Mouse (Mus musculus) E14TG2a.4 (cell line): ENCODE measurements at regions not wholly inside any gene's neighbourhood (a gene's known extent, or its start where the extent isn't known, plus 50 kb on each side); places are given as distances from the start of the nearest gene placed in this dataset.
"Not testable (repeated sequence)": the region's sequence is repeated elsewhere in the genome, so short reads cannot be mapped to it uniquely, and the experiment has no call there.

Experiments
- H3K27me3 ChIP-seq: 2 replicates; pipeline ENCODE4 v1.6.1; 2014; ENCODE audit warnings: low read length, control low read depth; ENCODE audit not compliant: insufficient read depth
- H3K36me3 ChIP-seq: 2 replicates; pipeline ENCODE4 v1.6.1; 2014; ENCODE audit warnings: low read length, control low read depth; ENCODE audit not compliant: insufficient read depth
- H3K4me1 ChIP-seq: replicated peaks from 2 replicates; pipeline ENCODE4 v1.6.1; 2014; ENCODE audit warnings: low read depth, low read length, control low read depth
- H3K4me3 ChIP-seq: replicated peaks from 2 replicates; pipeline ENCODE4 v1.5.1; 2014; ENCODE audit warnings: mild to moderate bottlenecking, low read length
- H3K9me3 ChIP-seq: 2 replicates; pipeline ENCODE4 v1.6.1; 2014; ENCODE audit warnings: low read length, control low read depth
- CTCF ChIP-seq: conservative IDR thresholded peaks from 2 replicates; pipeline ENCODE4 v1.5.1; 2014; ENCODE audit warnings: low read length
- NANOG ChIP-seq: IDR thresholded peaks from 2 replicates; pipeline ENCODE4 v1.6.1; 2014; ENCODE audit warnings: borderline replicate concordance, low read length, mixed read lengths
- POU5F1 ChIP-seq: IDR thresholded peaks from 2 replicates; pipeline ENCODE4 v1.6.1; 2014; ENCODE audit warnings: low read length, borderline replicate concordance

DNA sequence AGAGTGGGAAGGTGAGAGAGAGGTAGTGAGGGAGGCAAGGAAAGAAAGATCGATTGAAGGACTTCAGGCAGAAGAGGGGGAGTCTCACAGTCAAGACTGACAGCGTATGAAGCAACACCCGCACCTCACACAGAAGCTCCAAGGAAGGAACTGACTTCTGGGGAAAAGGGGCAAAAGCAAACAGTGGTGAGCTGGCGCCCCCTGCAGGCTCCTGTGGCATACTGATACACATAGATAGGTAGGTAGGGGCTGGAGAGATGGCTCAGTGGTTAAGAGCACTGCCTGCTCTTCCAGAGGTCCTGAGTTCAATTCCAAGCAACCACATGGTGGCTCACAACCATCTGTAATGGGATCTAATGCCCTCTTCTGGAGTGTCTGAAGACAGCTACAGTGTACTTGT, 183.0 kb downstream of the Prdm2 start:
- not testable (repeated sequence) for H3K4me3 ChIP-seq, H3K36me3 ChIP-seq, H3K9me3 ChIP-seq, H3K27me3 ChIP-seq, H3K4me1 ChIP-seq
- peak; percentile 25; the same call in 1 of the 2 replicates for TF ChIP-seq CTCF

DNA sequence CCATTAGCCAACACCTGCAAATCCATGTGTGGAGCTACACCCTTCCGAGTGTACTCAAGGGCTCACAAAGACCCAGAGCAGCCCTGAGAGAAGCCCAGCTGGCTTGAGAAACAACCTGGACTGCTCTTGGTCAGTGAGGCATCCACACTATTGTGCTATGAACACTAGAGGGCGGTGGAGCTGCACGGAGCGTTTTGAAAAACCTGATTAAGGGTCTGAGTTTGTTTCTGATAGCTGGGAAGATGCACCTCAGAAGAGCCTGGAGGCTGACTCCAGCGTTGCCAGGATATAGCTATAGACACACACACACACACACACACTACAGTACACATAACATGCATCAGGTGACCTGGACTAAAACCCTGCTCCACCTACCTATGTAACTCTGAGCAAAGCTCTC, 185.5 kb downstream of the Prdm2 start:
- Histone ChIP-seq H3K4me3 (no peak overlapping the region), H3K9me3 (no peaks in the 10 kb centered on the region), H3K36me3 (no peaks in the 10 kb centered on the region), H3K4me1 (no peaks in the 10 kb centered on the region), H3K27me3 (no peaks in the 10 kb centered on the region)
- peak; percentile 68 for TF ChIP-seq CTCF
- no peak for TF ChIP-seq POU5F1
- no peak for TF ChIP-seq NANOG

DNA sequence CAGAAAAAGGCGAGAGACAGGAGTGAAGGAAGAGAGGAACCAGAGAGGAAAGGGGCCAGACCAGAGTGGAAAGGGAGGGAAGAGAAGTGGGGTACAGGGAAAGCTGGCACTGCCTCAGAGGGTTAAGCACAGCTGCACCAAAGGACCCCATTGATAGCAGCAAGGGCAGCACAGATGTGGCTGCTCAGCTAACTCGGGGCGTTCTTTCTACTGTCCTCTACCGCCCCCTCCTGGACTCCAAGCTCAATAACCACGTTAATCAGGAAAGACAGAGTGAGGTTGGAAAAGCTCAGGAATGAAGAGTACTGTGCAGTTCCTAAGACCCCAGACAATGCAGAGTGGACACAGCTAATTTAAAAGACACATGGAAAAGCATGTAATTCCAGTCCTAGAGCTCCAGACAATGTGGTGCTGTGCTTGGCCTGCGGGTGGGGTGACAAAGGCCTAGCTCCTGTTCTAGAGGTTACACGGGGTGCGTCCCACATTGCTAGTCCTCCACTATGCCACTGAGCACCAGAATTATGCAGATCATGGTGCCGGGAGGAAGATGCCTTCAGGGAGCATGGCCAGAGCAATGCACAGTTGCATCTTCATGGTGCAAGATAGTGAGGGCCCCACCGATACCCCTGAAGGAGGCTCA, 191.4 kb downstream of the Prdm2 start:
- no peaks in the 10 kb centered on the region for H3K36me3 ChIP-seq
- no peaks in the 10 kb centered on the region for H3K9me3 ChIP-seq
- H3K27me3 ChIP-seq: peaks cover 19% of the 10 kb centered on the region
- H3K4me3 ChIP-seq: no peak overlapping the region
- H3K4me1 ChIP-seq: no peaks in the 10 kb centered on the region
- TF ChIP-seq NANOG (no peak), CTCF (peak; percentile 69)

DNA sequence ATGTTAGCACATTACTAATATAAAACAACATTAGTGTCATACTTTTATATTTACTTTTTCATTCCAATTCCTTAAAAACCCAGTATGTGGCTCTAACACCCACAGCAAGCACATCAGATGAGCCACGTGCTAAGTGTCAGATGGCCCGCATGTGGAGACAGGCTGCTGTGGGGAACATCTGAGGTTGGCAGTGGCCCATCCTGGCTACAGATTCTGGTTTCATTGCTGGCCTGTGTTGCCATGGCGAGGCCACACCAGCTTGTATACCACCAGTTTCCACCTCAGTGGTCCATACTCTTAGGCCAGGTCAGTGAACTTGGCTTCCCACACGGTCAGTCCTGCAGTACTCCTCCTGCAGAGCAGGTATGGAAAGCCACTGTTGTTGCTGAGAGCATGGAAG, 192.1 kb downstream of the Prdm2 start:
- Histone ChIP-seq H3K27me3 (peaks cover 19% of the 10 kb centered on the region), H3K4me1 (no peaks in the 10 kb centered on the region), H3K4me3 (no peak overlapping the region), H3K36me3 (no peaks in the 10 kb centered on the region), H3K9me3 (no peaks in the 10 kb centered on the region)
- TF ChIP-seq POU5F1 (no peak), CTCF (no peak), NANOG (no peak)

DNA sequence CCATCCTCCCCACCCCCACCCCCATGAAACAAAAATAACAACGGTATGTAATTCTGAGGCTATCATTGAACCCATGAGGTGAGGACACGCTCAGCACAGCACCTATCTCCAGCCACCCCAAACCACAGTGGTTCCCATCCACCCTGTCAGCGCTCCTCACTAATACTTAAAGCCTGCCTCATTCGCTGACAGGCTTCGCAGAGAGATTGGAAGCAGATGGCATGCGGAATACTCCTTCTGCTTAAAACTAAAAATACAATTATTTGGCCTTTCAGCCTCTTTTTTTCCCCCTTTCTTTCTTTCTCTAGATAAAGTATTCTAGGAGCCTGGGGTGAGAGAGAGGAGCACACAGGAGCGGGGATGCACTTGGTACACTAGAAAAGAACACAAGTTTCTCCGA, 199.9 kb downstream of the Prdm2 start:
- Histone ChIP-seq H3K4me3 (no peak overlapping the region), H3K36me3 (no peaks in the 10 kb centered on the region), H3K4me1 (no peaks in the 10 kb centered on the region), H3K9me3 (no peaks in the 10 kb centered on the region), H3K27me3 (peaks cover 10% of the 10 kb centered on the region; the same call in 1 of the 2 replicates)
- no peak for TF ChIP-seq CTCF
- TF ChIP-seq NANOG: no peak
- TF ChIP-seq POU5F1: no peak

DNA sequence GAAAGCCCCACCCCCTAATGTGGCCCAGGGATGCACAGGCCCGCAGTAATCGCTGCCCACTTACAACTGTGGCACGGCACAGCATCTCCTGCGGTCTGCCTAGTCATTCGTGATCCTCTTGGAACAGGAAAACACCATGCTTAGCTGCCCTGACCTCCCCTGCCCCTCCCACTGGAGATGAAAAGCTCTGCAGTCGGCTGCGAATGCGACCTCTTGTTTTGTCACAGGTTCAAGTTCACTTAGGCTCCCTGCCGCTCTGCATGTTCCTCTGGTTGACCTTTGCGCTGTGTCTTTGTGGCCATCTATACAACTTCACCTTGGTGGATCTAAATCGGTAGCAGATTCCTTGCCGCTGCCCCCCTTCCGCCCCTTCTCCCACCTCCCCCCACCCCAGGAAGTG, 210.8 kb downstream of the Prdm2 start:
- Histone ChIP-seq H3K4me3 (no peak overlapping the region; the same call in 1 of the 2 replicates), H3K36me3 (no peaks in the 10 kb centered on the region), H3K9me3 (no peaks in the 10 kb centered on the region), H3K4me1 (peaks cover 19% of the 10 kb centered on the region), H3K27me3 (peaks cover 15% of the 10 kb centered on the region; the same call in 1 of the 2 replicates)
- TF ChIP-seq NANOG (no peak), CTCF (no peak), POU5F1 (no peak)

DNA sequence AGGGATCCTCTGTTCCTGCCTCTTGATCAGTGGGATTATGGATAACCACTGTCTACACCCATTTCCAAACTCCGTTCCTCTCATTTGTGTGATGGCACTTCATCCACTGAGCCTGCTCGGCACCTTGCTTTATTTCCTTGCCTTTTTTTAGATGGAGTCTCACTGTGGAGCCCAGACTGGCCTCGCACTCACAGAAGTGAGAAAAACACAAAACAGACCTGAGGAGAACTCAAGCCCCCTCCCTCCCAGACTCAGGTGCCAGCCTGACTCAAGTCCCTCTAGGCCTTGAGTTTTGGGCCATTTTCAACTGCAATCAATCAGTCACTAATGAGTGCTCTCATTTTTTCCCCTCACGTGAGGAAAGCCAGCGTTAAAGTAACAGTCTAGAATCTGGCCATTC, 211.3 kb downstream of the Prdm2 start:
- peaks cover 15% of the 10 kb centered on the region; the same call in 1 of the 2 replicates for H3K27me3 ChIP-seq
- no peak overlapping the region for H3K4me3 ChIP-seq
- H3K36me3 ChIP-seq: no peaks in the 10 kb centered on the region
- H3K9me3 ChIP-seq: no peaks in the 10 kb centered on the region
- TF ChIP-seq CTCF: no peak
- TF ChIP-seq NANOG: no peak
- TF ChIP-seq POU5F1: no peak
- H3K4me1 ChIP-seq: peaks cover 19% of the 10 kb centered on the region

DNA sequence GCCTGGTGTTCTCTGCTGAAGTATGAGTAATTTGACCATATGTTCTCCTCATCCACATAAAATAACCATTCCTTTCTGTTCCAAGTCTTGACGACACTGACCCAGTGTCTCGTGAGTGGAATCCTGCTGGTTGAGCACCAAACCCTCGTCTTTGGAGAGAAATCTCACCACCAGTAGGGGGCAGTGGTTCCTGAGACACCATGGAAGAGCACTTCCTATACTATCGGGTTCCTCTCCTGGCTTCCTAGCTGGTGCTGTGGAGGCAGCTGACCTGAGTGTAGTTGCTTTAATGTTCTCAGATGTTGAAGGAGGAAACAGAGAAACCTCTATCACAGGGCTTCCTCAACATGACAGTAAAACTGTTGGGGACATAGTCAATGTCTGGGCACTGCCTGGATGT, 216.4 kb downstream of the Prdm2 start:
- H3K4me1 ChIP-seq: peaks cover 13% of the 10 kb centered on the region
- H3K36me3 ChIP-seq: no peaks in the 10 kb centered on the region
- peaks cover 9% of the 10 kb centered on the region; the same call in 1 of the 2 replicates for H3K27me3 ChIP-seq
- H3K4me3 ChIP-seq: no peak overlapping the region
- TF ChIP-seq CTCF: no peak
- no peak for TF ChIP-seq POU5F1
- no peak for TF ChIP-seq NANOG
- H3K9me3 ChIP-seq: no peaks in the 10 kb centered on the region

DNA sequence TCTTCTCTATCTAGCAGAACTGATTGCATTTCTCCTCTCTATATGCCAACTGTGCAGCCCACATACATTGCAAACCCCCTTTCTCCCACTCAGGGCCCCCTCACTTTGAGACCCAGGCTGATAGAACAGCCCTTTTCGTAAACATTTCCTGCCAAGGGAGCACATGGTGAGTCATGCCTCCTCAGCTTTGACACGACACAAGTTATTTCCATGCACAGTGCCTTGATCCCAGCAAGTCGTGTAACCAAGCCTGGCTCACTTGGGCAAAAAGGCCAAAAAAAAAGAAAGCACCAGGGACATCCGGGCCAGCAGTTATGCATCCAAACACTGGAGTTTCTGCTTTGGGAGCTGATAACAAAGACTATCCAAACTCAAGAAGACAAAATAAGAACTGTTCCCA, 221.4 kb downstream of the Prdm2 start:
- no peaks in the 10 kb centered on the region for H3K36me3 ChIP-seq
- TF ChIP-seq CTCF: no peak
- no peak for TF ChIP-seq POU5F1
- no peak for TF ChIP-seq NANOG
- peaks cover 8% of the 10 kb centered on the region; the same call in 1 of the 2 replicates for H3K27me3 ChIP-seq
- no peak overlapping the region for H3K4me3 ChIP-seq
- H3K9me3 ChIP-seq: no peaks in the 10 kb centered on the region
- H3K4me1 ChIP-seq: peaks cover 15% of the 10 kb centered on the region; the same call in 1 of the 2 replicates

DNA sequence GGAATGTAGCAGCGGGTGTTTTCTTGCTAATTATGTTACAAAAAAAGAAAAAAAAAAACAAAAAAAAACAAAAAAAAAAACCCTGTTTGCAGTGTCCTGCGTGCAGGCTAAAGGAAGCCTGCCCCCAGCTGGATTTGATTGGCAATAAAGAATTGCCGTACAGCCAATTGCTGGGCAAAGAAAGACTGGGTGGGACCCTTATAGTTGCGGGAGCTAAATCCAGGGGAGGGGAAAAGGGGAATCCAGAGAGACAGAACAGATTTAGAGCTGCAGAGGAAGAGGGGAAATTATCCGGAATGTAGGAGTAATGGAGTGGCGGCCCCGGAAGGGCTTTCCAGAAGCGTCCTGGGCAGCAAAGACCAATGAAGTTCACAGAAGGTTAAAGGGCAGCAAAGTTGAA, 223.6 kb downstream of the Prdm2 start:
- Histone ChIP-seq H3K4me1 (peaks cover 15% of the 10 kb centered on the region; the same call in 1 of the 2 replicates), H3K27me3 (peaks cover 8% of the 10 kb centered on the region; the same call in 1 of the 2 replicates), H3K4me3 (no peak overlapping the region), H3K9me3 (no peaks in the 10 kb centered on the region), H3K36me3 (no peaks in the 10 kb centered on the region)
- TF ChIP-seq POU5F1 (no peak), CTCF (no peak; the same call in 1 of the 2 replicates), NANOG (no peak)
